Mouse (Mus musculus): ENCODE measurements around the gene Bud31. TPM values are rescaled to one million over a fixed set of nuclear protein-coding genes. Genes with fewer than 3 reads are reported as not detected.
A peak's percentile ranks its signal among the peaks of the same experiment; 100 is the strongest.

The Bud31 gene
- polyA plus RNA-seq, 1 experiment from 2014 or later = 196 TPM

GRCm38 (mm10) chr5:145167306-145167661, 27.1 kb downstream of the Bud31 start:
- H3K9me3 ChIP-seq (replicated peaks) = no peaks in the 10 kb centered on the region
- H3K4me1 ChIP-seq = peaks cover 37% of the 10 kb centered on the region
- peaks cover 48% of the 10 kb centered on the region for H3K36me3 ChIP-seq
- ATAC-seq (replicated peaks; ENCODE audit: low FRiP score) = peak; percentile 65
- peak overlapping the region; percentile 98 for H3K4me3 ChIP-seq (replicated peaks)
- H3K27me3 ChIP-seq = no peaks in the 10 kb centered on the region
- H3K4me2 ChIP-seq = peak overlapping the region; percentile 85
- peak overlapping the region; percentile 90 for H3K27ac ChIP-seq
- peak overlapping the region; percentile 94 for H3K9ac ChIP-seq
- under 1% methylated on average over 27 of the region's 28 CpGs for WGBS

DNA sequence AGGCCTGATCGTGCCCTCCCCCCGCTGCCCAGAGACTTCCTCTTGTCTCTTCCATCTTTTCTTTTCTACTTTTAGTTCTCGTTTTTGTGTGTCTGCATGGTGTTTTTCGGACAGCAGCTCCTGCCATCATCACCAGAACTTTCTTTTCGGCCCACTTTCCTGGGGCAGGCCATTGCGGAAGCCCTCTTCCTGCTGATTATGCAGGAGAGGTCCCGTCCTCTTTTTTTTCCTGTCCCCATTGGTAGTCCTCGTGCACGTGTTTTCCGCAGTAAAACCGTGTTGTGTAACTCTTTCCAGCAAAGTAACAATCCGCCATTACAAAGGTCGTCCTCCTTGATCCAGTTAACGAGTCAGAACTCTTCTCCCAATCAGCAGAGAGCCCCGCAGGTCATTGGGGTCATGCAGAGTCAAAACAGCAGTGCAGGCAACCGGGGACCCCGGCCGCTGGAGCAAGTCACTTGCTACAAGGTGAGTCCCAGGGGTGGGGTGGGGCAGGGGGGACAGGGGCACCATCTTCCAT, 38.4 kb downstream of the Bud31 start:
- Histone ChIP-seq H3K27ac (no peak overlapping the region), H3K9ac (no peak overlapping the region), H3K4me3 (replicated peaks) (no peak overlapping the region), H3K27me3 (no peaks in the 10 kb centered on the region), H3K9me3 (replicated peaks) (no peaks in the 10 kb centered on the region), H3K4me2 (no peak overlapping the region), H3K36me3 (peaks cover 100% of the 10 kb centered on the region), H3K4me1 (no peaks in the 10 kb centered on the region)
- 77% methylated on average over 18 of the region's 18 CpGs for WGBS
- no peak for ATAC-seq (replicated peaks; ENCODE audit: low FRiP score)

- H3K9me3 ChIP-seq (replicated peaks) = no peaks in the 10 kb centered on the region
- H3K27me3 ChIP-seq = no peaks in the 10 kb centered on the region
- peaks cover 91% of the 10 kb centered on the region for H3K36me3 ChIP-seq
- H3K4me1 ChIP-seq = peaks cover 11% of the 10 kb centered on the region
- no peak overlapping the region for H3K4me2 ChIP-seq
- no peak overlapping the region for H3K27ac ChIP-seq
- H3K9ac ChIP-seq = no peak overlapping the region
- 92% methylated on average over 2 of the region's 2 CpGs for WGBS
- ATAC-seq (replicated peaks; ENCODE audit: low FRiP score) = no peak
- H3K4me3 ChIP-seq (replicated peaks) = no peak overlapping the region
These were observed 45.1 kb downstream of the Bud31 start for GRCm38 (mm10) chr5:145185244-145185643.

- 93% methylated on average over 6 of the region's 6 CpGs for WGBS
- no peak overlapping the region for H3K4me3 ChIP-seq (replicated peaks)
- peaks cover 58% of the 10 kb centered on the region for H3K36me3 ChIP-seq
- no peak overlapping the region for H3K27ac ChIP-seq
- no peaks in the 10 kb centered on the region for H3K9me3 ChIP-seq (replicated peaks)
- H3K27me3 ChIP-seq = no peaks in the 10 kb centered on the region
- H3K9ac ChIP-seq = no peak overlapping the region
- no peak for ATAC-seq (replicated peaks; ENCODE audit: low FRiP score)
- no peak overlapping the region for H3K4me2 ChIP-seq
- H3K4me1 ChIP-seq = peaks cover 20% of the 10 kb centered on the region
These were observed 49.3 kb downstream of the Bud31 start for GRCm38 (mm10) chr5:145189416-145189815.

DNA sequence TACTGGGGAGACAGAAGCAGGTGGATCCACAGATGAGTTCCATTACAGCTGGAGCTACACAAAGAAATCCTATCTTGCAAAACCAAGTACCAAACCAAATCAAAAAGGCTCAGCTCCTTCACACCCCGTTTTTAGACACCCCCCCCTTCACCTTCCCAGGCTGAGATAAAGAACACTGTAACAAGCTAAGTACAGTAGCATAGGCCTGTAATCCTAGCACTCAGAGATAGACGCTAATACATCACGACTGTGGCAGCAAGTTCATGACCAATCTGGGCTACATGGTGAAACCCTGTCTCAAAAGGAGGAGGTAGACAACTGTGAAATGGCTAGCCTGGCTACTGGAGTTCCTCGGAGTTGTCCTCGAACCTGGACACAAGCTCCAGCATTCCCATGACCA, 50.2 kb downstream of the Bud31 start:
- Histone ChIP-seq H3K27me3 (no peaks in the 10 kb centered on the region), H3K9ac (peak overlapping the region; percentile 92), H3K36me3 (peaks cover 58% of the 10 kb centered on the region), H3K4me2 (peak overlapping the region; percentile 73), H3K4me1 (peaks cover 20% of the 10 kb centered on the region), H3K27ac (no peak overlapping the region), H3K9me3 (replicated peaks) (no peaks in the 10 kb centered on the region), H3K4me3 (replicated peaks) (peak overlapping the region; percentile 81)
- ATAC-seq (replicated peaks; ENCODE audit: low FRiP score) = no peak
- 43% methylated on average over 5 of the region's 5 CpGs for WGBS

- Histone ChIP-seq H3K36me3 (peaks cover 58% of the 10 kb centered on the region), H3K4me3 (replicated peaks) (peak overlapping the region; percentile 81), H3K27me3 (no peaks in the 10 kb centered on the region), H3K4me2 (peak overlapping the region; percentile 73), H3K27ac (peak overlapping the region; percentile 86), H3K9me3 (replicated peaks) (no peaks in the 10 kb centered on the region), H3K9ac (peak overlapping the region; percentile 92), H3K4me1 (peaks cover 20% of the 10 kb centered on the region)
- ATAC-seq (replicated peaks; ENCODE audit: low FRiP score) = peak; percentile 92
- under 1% methylated on average over 41 of the region's 41 CpGs for WGBS
These were observed 51.0 kb downstream of the Bud31 start for GRCm38 (mm10) chr5:145190875-145191798.

DNA sequence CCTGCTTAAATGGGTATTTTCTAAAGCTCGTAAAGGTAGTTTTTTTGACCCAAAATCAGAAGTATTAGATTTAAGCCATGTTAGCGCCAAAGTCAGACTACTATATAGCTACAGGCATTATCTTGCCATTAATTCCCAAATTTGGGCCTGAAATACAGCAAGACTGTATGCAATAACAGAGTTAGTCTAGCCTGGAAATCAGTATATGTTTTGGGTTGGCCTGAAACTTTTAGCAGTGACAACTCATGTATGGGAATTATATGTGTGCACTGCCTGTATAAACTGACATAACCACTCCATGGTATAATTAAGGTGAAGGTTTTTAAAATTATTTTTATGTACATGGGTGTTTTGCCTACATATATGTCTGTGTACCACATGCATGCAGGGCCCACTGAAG, 51.8 kb downstream of the Bud31 start, which contains the start of gene Atp5j2:
TSS of gene Atp5j2 (minus strand) at position 101 of the 400 bp plus-strand sequence.
- no peaks in the 10 kb centered on the region for H3K27me3 ChIP-seq
- peak within 1 kb of the TSS; percentile 81 for H3K4me3 ChIP-seq (replicated peaks)
- peak within 1 kb of the TSS; percentile 86 for H3K27ac ChIP-seq
- peak within 1 kb of the TSS; percentile 92 for H3K9ac ChIP-seq
- 95% methylated on average over 2 of the region's 2 CpGs for WGBS
- H3K4me2 ChIP-seq = peak within 1 kb of the TSS; percentile 73
- peaks cover 20% of the 10 kb centered on the region for H3K4me1 ChIP-seq
- H3K36me3 ChIP-seq = peaks cover 56% of the 10 kb centered on the region
- H3K9me3 ChIP-seq (replicated peaks) = no peaks in the 10 kb centered on the region
- no peak for ATAC-seq (replicated peaks; ENCODE audit: low FRiP score)

Other genes starting within 250 kb of the Bud31 start
- gene Smurf1, start 174.5 kb upstream of the Bud31 start, polyA plus RNA-seq (2015; fragmentation: Nextera tagmentation; extraction: Ambion mirVana) = 14.0 and 15.4 TPM in 2 replicates
- not detected in 2 replicates for gene Gm4871, start 107.6 kb upstream of the Bud31 start, polyA plus RNA-seq (2015; fragmentation: Nextera tagmentation; extraction: Ambion mirVana)
- gene 1700018F24Rik, start 97.4 kb upstream of the Bud31 start, polyA plus RNA-seq (2015; fragmentation: Nextera tagmentation; extraction: Ambion mirVana) = not detected in 2 replicates
- 138 and 140 TPM in 2 replicates for gene Arpc1a, start 56.5 kb upstream of the Bud31 start, polyA plus RNA-seq (2015; fragmentation: Nextera tagmentation; extraction: Ambion mirVana)
- gene Kpna7, start 56.3 kb upstream of the Bud31 start, polyA plus RNA-seq (2015; fragmentation: Nextera tagmentation; extraction: Ambion mirVana) = not detected in 2 replicates
- gene Arpc1b, start 26.1 kb upstream of the Bud31 start, polyA plus RNA-seq (2015; fragmentation: Nextera tagmentation; extraction: Ambion mirVana) = 294 and 313 TPM in 2 replicates
- gene Pdap1, start 124 bp upstream of the Bud31 start, polyA plus RNA-seq (2015; fragmentation: Nextera tagmentation; extraction: Ambion mirVana) = 104 and 106 TPM in 2 replicates
- 16.9 and 17.4 TPM in 2 replicates for gene Ptcd1, start 26.7 kb downstream of the Bud31 start, polyA plus RNA-seq (2015; fragmentation: Nextera tagmentation; extraction: Ambion mirVana)
- 52.0 and 57.6 TPM in 2 replicates for gene Cpsf4, start 26.9 kb downstream of the Bud31 start, polyA plus RNA-seq (2015; fragmentation: Nextera tagmentation; extraction: Ambion mirVana)
- 744 and 779 TPM in 2 replicates for gene Atp5j2, start 51.7 kb downstream of the Bud31 start, polyA plus RNA-seq (2015; fragmentation: Nextera tagmentation; extraction: Ambion mirVana)
- 8.1 and 9.9 TPM in 2 replicates for gene Zkscan14, start 61.5 kb downstream of the Bud31 start, polyA plus RNA-seq (2015; fragmentation: Nextera tagmentation; extraction: Ambion mirVana)
- gene Zkscan5, start 64.2 kb downstream of the Bud31 start, polyA plus RNA-seq (2015; fragmentation: Nextera tagmentation; extraction: Ambion mirVana) = 14.1 and 14.4 TPM in 2 replicates
- 31.3 and 34.5 TPM in 2 replicates for gene Zfp655, start 91.4 kb downstream of the Bud31 start, polyA plus RNA-seq (2015; fragmentation: Nextera tagmentation; extraction: Ambion mirVana)
- gene Zscan25, start 140.1 kb downstream of the Bud31 start, polyA plus RNA-seq (2015; fragmentation: Nextera tagmentation; extraction: Ambion mirVana) = 0.48 and 0.61 TPM in 2 replicates
- not detected in 2 replicates for gene Cyp3a57, start 204.9 kb downstream of the Bud31 start, polyA plus RNA-seq (2015; fragmentation: Nextera tagmentation; extraction: Ambion mirVana)